Mouse (Mus musculus) hindbrain, embryonic 12.5 days (tissue): ENCODE data around the gene Fam214a. TPM values are rescaled to one million over a fixed set of nuclear protein-coding genes. Genes with fewer than 3 reads are reported as not detected.

Experiments used
- ATAC-seq: fragments of 200-750 bp; cut with Nextera tagmentation; 2 replicates; pipeline ENCODE4 v1.8.0; 2017; ENCODE audit warnings: moderate TSS enrichment; ENCODE audit not compliant: low FRiP score
- H3K27ac ChIP-seq: fragments of 300-500 bp; sonication (generic); 2 replicates; pipeline ENCODE4 v1.5.1; 2016; ENCODE audit warnings: mild to moderate bottlenecking
- H3K27me3 ChIP-seq: fragments of 300-500 bp; sonication (generic); 2 replicates; pipeline ENCODE4 v1.6.1; 2016; ENCODE audit warnings: mild to moderate bottlenecking
- H3K36me3 ChIP-seq: fragments of 300-500 bp; sonication (generic); 2 replicates; pipeline ENCODE4 v1.6.1; 2016; ENCODE audit warnings: mild to moderate bottlenecking
- H3K4me1 ChIP-seq: fragments of 300-500 bp; sonication (generic); 2 replicates; pipeline ENCODE4 v1.6.1; 2016
- H3K4me2 ChIP-seq: fragments of 300-500 bp; sonication (generic); replicated peaks from 2 replicates; pipeline ENCODE4 v1.6.1; 2016; ENCODE audit warnings: mild to moderate bottlenecking
- H3K4me3 ChIP-seq: fragments of 300-500 bp; sonication (generic); 2 replicates; pipeline ENCODE4 v1.5.1; 2016; ENCODE audit warnings: mild to moderate bottlenecking
- H3K9ac ChIP-seq: fragments of 300-500 bp; sonication (generic); 2 replicates; pipeline ENCODE4 v1.6.1; 2016; ENCODE audit warnings: mild to moderate bottlenecking, moderate library complexity
- H3K9me3 ChIP-seq: fragments of 300-500 bp; sonication (generic); replicated peaks from 2 replicates; pipeline ENCODE4 v1.6.1; 2016; ENCODE audit warnings: mild to moderate bottlenecking
- WGBS: fragments of 180-500 bp; shearing (Covaris S2); methylation state at CpG from one replicate; pipeline ENCODE4 v1.1.7; 2016; 5-methylcytosine and 5-hydroxymethylcytosine counted together
- polyA plus RNA-seq: library from polyadenylated mRNA; unstranded; fragments of >200 nt; fragmentation: Nextera tagmentation; extraction: Ambion mirVana; gene quantifications from 2 replicates; pipeline ENCODE4 v1.2.1, GENCODE M21; 2016

The Fam214a gene
- polyA plus RNA-seq, 1 experiment from 2014 or later: 26.8 TPM

- Histone ChIP-seq H3K4me3 (no peak overlapping the region), H3K27me3 (no peaks in the 10 kb centered on the region), H3K36me3 (no peaks in the 10 kb centered on the region; the same call in 1 of the 2 replicates), H3K27ac (no peak overlapping the region), H3K4me1 (peaks cover 10% of the 10 kb centered on the region), H3K9me3 (no peaks in the 10 kb centered on the region), H3K4me2 (no peak overlapping the region), H3K9ac (no peak overlapping the region)
- ATAC-seq: no peak
- 90% methylated on average over 2 of the region's 2 CpGs for WGBS
These were observed 89.3 kb downstream of the Fam214a start for GRCm38 (mm10) chr9:75041840-75042525.

- H3K36me3 ChIP-seq: no peaks in the 10 kb centered on the region; the same call in 1 of the 2 replicates
- H3K27me3 ChIP-seq: no peaks in the 10 kb centered on the region
- H3K4me2 ChIP-seq: no peak overlapping the region
- no peak overlapping the region for H3K9ac ChIP-seq
- H3K9me3 ChIP-seq: no peaks in the 10 kb centered on the region
- no peak for ATAC-seq
- peaks cover 10% of the 10 kb centered on the region for H3K4me1 ChIP-seq
- H3K27ac ChIP-seq: no peak overlapping the region
- WGBS: 91% methylated on average over 2 of the region's 2 CpGs
- no peak overlapping the region for H3K4me3 ChIP-seq
These were observed 90.5 kb downstream of the Fam214a start for GRCm38 (mm10) chr9:75043191-75043590.

- Histone ChIP-seq H3K4me3 (no peak overlapping the region), H3K4me1 (no peaks in the 10 kb centered on the region), H3K9me3 (no peaks in the 10 kb centered on the region), H3K27me3 (no peaks in the 10 kb centered on the region), H3K27ac (no peak overlapping the region), H3K36me3 (no peaks in the 10 kb centered on the region; the same call in 1 of the 2 replicates), H3K4me2 (no peak overlapping the region), H3K9ac (no peak overlapping the region)
- ATAC-seq: no peak
These were observed 94.4 kb downstream of the Fam214a start for GRCm38 (mm10) chr9:75047079-75047478.

GRCm38 (mm10) chr9:75049100-75049499 lies 96.4 kb downstream of the Fam214a start:
- H3K36me3 ChIP-seq: no peaks in the 10 kb centered on the region; the same call in 1 of the 2 replicates
- no peak overlapping the region for H3K27ac ChIP-seq
- H3K4me2 ChIP-seq: no peak overlapping the region
- ATAC-seq: no peak
- H3K4me1 ChIP-seq: no peaks in the 10 kb centered on the region
- H3K9me3 ChIP-seq: no peaks in the 10 kb centered on the region
- no peaks in the 10 kb centered on the region for H3K27me3 ChIP-seq
- no peak overlapping the region for H3K9ac ChIP-seq
- 87% methylated on average over 3 of the region's 3 CpGs for WGBS
- H3K4me3 ChIP-seq: no peak overlapping the region

GRCm38 (mm10) chr9:75050003-75050402 lies 97.3 kb downstream of the Fam214a start:
- Histone ChIP-seq H3K4me3 (no peak overlapping the region), H3K27ac (no peak overlapping the region), H3K4me1 (no peaks in the 10 kb centered on the region), H3K36me3 (no peaks in the 10 kb centered on the region; the same call in 1 of the 2 replicates), H3K9me3 (no peaks in the 10 kb centered on the region), H3K9ac (no peak overlapping the region), H3K4me2 (no peak overlapping the region), H3K27me3 (no peaks in the 10 kb centered on the region)
- WGBS: 36% methylated on average over 3 of the region's 3 CpGs
- no peak for ATAC-seq

GRCm38 (mm10) chr9:75051841-75052240 lies 99.2 kb downstream of the Fam214a start:
- Histone ChIP-seq H3K9ac (no peak overlapping the region), H3K27ac (no peak overlapping the region), H3K4me3 (no peak overlapping the region), H3K36me3 (peaks cover 4% of the 10 kb centered on the region), H3K4me2 (no peak overlapping the region), H3K4me1 (no peaks in the 10 kb centered on the region), H3K27me3 (no peaks in the 10 kb centered on the region), H3K9me3 (no peaks in the 10 kb centered on the region)
- ATAC-seq: no peak
- 90% methylated on average over 4 of the region's 4 CpGs for WGBS

GRCm38 (mm10) chr9:75055046-75055445 lies 102.4 kb downstream of the Fam214a start:
- ATAC-seq: no peak
- WGBS: 95% methylated on average over 5 of the region's 5 CpGs
- Histone ChIP-seq H3K27ac (no peak overlapping the region), H3K36me3 (peaks cover 20% of the 10 kb centered on the region), H3K9me3 (no peaks in the 10 kb centered on the region), H3K9ac (no peak overlapping the region), H3K4me2 (no peak overlapping the region), H3K4me1 (no peaks in the 10 kb centered on the region), H3K27me3 (no peaks in the 10 kb centered on the region), H3K4me3 (no peak overlapping the region)

GRCm38 (mm10) chr9:75064678-75065331 lies 112.1 kb downstream of the Fam214a start:
- Histone ChIP-seq H3K9ac (no peak overlapping the region), H3K27me3 (no peaks in the 10 kb centered on the region), H3K4me1 (no peaks in the 10 kb centered on the region), H3K36me3 (0 out of 2 replicates have a peak, but pooled peaks cover under 1% of the 10 kb centered on the region), H3K4me3 (no peak overlapping the region), H3K27ac (no peak overlapping the region), H3K4me2 (no peak overlapping the region), H3K9me3 (no peaks in the 10 kb centered on the region)
- 81% methylated on average over 9 of the region's 9 CpGs for WGBS
- ATAC-seq: no peak

GRCm38 (mm10) chr9:75070457-75071028 lies 117.9 kb downstream of the Fam214a start, which contains the start of gene Myo5a:
Gene Myo5a, plus strand, starts transcription at chr9:75071015.
- Histone ChIP-seq H3K36me3 (no peaks in the 10 kb centered on the region), H3K9me3 (no peaks in the 10 kb centered on the region), H3K9ac (peak within 1 kb of the TSS; percentile 92), H3K4me3 (peak within 1 kb of the TSS; percentile 86), H3K27ac (peak within 1 kb of the TSS; percentile 97), H3K4me2 (peak within 1 kb of the TSS; percentile 72), H3K4me1 (peaks cover 13% of the 10 kb centered on the region), H3K27me3 (no peaks in the 10 kb centered on the region)
- WGBS: 20% methylated on average over 23 of the region's 23 CpGs
- ATAC-seq: no peak; the same call in 1 of the 2 replicates

GRCm38 (mm10) chr9:75071029-75071705 lies 118.5 kb downstream of the Fam214a start:
- peak; percentile 96 for ATAC-seq
- Histone ChIP-seq H3K4me1 (peaks cover 13% of the 10 kb centered on the region), H3K27me3 (no peaks in the 10 kb centered on the region), H3K4me3 (peak overlapping the region; percentile 86), H3K9me3 (no peaks in the 10 kb centered on the region), H3K9ac (peak overlapping the region; percentile 92), H3K4me2 (peak overlapping the region; percentile 72), H3K36me3 (no peaks in the 10 kb centered on the region), H3K27ac (peak overlapping the region; percentile 97)
- 0% methylated on average over 56 of the region's 92 CpGs for WGBS

GRCm38 (mm10) chr9:75071706-75072192 lies 119.1 kb downstream of the Fam214a start:
- WGBS: under 1% methylated on average over 29 of the region's 29 CpGs
- Histone ChIP-seq H3K4me3 (peak overlapping the region; percentile 86), H3K36me3 (no peaks in the 10 kb centered on the region), H3K9ac (peak overlapping the region; percentile 92), H3K27me3 (no peaks in the 10 kb centered on the region), H3K4me1 (peaks cover 13% of the 10 kb centered on the region), H3K27ac (peak overlapping the region; percentile 97), H3K9me3 (no peaks in the 10 kb centered on the region), H3K4me2 (peak overlapping the region; percentile 72)
- peak; percentile 21 for ATAC-seq

- no peaks in the 10 kb centered on the region for H3K36me3 ChIP-seq
- H3K4me1 ChIP-seq: peaks cover 15% of the 10 kb centered on the region
- peak overlapping the region; percentile 72 for H3K4me2 ChIP-seq
- no peak for ATAC-seq
- H3K27me3 ChIP-seq: no peaks in the 10 kb centered on the region
- peak overlapping the region; percentile 86 for H3K4me3 ChIP-seq
- H3K27ac ChIP-seq: no peak overlapping the region
- H3K9me3 ChIP-seq: no peaks in the 10 kb centered on the region
- H3K9ac ChIP-seq: peak overlapping the region; percentile 92
- WGBS: 14% methylated on average over 3 of the region's 3 CpGs
These were observed 119.7 kb downstream of the Fam214a start for GRCm38 (mm10) chr9:75072361-75072760.
